Mouse (Mus musculus) embryo, embryonic 11 days (tissue): ENCODE results near the gene Pik3r1.

ENCODE experiments used
- DNase-seq: peaks from one replicate; pipeline ENCODE4 v3.0.0-alpha.2; 2015

The Pik3r1 gene

GRCm38 (mm10) chr13:101767809-101768629 is at the start of gene Pik3r1:
Gene Pik3r1 (minus strand): TSS chr13:101768217.
- peak; percentile 97 for DNase-seq

- peak; percentile 86 for DNase-seq
Observed at GRCm38 (mm10) chr13:101813267-101813900, 45.4 kb upstream of the Pik3r1 start.

- no peak for DNase-seq
Observed at GRCm38 (mm10) chr13:101812341-101812740, 44.3 kb upstream of the Pik3r1 start.

GRCm38 (mm10) chr13:101811882-101812281 is 43.9 kb upstream of the Pik3r1 start:
- DNase-seq: peak; percentile 25

- no peak for DNase-seq
Observed at GRCm38 (mm10) chr13:101810667-101811066, 42.6 kb upstream of the Pik3r1 start.

- no peak for DNase-seq
Observed at GRCm38 (mm10) chr13:101809796-101810195, 41.8 kb upstream of the Pik3r1 start.

- DNase-seq: no peak
Observed at GRCm38 (mm10) chr13:101805559-101806091, 37.6 kb upstream of the Pik3r1 start.

GRCm38 (mm10) chr13:101801372-101802186 is 33.6 kb upstream of the Pik3r1 start:
- DNase-seq: peak; percentile 87

- peak; percentile 33 for DNase-seq
Observed at GRCm38 (mm10) chr13:101800833-101801371, 32.9 kb upstream of the Pik3r1 start.

- no peak for DNase-seq
Observed at GRCm38 (mm10) chr13:101800021-101800596, 32.1 kb upstream of the Pik3r1 start.

GRCm38 (mm10) chr13:101799318-101799717 is 31.3 kb upstream of the Pik3r1 start:
- DNase-seq: no peak

GRCm38 (mm10) chr13:101798522-101798921 is 30.5 kb upstream of the Pik3r1 start:
- DNase-seq: no peak

GRCm38 (mm10) chr13:101796983-101797382 is 29.0 kb upstream of the Pik3r1 start:
- DNase-seq: no peak

GRCm38 (mm10) chr13:101785705-101786104 is 17.7 kb upstream of the Pik3r1 start:
- no peak for DNase-seq

- DNase-seq: no peak
Observed at GRCm38 (mm10) chr13:101784651-101785289, 16.8 kb upstream of the Pik3r1 start.

- no peak for DNase-seq
Observed at GRCm38 (mm10) chr13:101779011-101779410, 11.0 kb upstream of the Pik3r1 start.

GRCm38 (mm10) chr13:101777851-101778250 is 9.8 kb upstream of the Pik3r1 start:
- DNase-seq: no peak

- no peak for DNase-seq
Observed at GRCm38 (mm10) chr13:101771071-101771470, 3.1 kb upstream of the Pik3r1 start.

GRCm38 (mm10) chr13:101769955-101770354 is 1.9 kb upstream of the Pik3r1 start:
- DNase-seq: no peak

GRCm38 (mm10) chr13:101768630-101768991 is 594 bp upstream of the Pik3r1 start:
- no peak for DNase-seq

GRCm38 (mm10) chr13:101767013-101767808 is 806 bp downstream of the Pik3r1 start:
- DNase-seq: peak; percentile 77
